Mouse (Mus musculus): Measurements from ENCODE around the gene Arid5b. TPM values are rescaled to one million over a fixed set of nuclear protein-coding genes. Genes with fewer than 3 reads are reported as not detected.

The Arid5b gene
- total RNA-seq, 1 experiment from 2014 or later = 34.3 TPM

DNA sequence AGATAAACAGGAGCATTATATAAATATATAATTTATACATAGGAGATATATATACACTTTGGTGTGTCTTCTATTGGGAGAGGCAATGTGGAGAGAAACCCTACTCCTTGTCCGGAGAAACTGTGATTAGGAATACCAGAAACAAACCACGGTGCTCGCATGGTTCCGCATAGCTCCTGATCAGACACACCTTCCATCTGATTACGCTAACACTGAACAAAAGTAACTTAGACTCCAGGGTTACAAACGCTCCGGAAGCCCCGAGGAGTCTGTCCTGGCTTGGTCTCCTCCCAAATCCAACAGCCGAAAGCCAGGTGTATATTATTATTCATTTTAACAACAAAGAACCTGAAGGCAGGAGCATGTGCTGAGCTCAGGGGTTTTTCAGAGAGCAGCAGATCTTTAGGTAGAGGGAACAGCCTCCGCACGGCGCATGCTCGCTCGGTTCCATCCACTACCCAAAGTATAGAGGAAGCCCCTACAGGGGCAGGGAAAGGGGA, 41.5 kb downstream of the Arid5b start:
- no peak for DNase-seq

DNA sequence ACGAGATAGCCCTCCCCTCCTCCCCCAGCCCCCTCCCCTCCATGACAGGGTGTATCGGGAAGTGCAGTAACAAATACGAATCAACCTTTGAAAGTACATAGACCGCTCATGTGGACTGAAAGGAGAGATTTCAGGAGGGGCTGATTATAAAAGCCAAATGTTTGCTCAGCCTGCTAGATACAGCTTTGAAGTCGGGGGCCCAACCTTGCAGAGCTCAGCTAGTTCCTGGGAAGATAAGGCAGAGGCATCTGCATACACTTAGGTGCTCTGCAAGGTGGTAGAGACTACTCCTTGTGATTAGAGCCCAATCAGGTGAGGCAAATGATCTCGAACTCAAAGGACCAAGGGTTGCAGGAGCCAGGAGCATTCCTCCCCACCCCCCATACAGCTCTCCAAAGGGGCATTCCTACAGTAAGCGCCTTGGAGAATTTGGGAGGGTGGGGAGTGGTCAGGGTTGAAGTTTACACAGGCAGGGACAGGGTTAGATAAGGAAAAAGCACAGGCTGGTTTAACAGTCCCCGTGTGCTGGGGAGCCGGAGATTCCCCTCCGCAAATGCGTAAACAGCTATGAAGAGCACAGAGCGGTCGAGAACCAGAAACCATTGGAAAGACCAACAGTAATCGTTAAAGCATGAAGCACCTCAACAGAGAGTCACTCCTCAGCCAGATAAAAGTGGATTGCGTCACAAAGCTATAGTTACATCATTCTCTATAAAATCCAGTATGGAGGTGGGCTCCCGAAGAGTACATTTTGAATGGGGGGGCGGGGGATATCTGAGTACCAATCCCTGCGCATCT, 47.0 kb downstream of the Arid5b start:
- DNase-seq = no peak

DNA sequence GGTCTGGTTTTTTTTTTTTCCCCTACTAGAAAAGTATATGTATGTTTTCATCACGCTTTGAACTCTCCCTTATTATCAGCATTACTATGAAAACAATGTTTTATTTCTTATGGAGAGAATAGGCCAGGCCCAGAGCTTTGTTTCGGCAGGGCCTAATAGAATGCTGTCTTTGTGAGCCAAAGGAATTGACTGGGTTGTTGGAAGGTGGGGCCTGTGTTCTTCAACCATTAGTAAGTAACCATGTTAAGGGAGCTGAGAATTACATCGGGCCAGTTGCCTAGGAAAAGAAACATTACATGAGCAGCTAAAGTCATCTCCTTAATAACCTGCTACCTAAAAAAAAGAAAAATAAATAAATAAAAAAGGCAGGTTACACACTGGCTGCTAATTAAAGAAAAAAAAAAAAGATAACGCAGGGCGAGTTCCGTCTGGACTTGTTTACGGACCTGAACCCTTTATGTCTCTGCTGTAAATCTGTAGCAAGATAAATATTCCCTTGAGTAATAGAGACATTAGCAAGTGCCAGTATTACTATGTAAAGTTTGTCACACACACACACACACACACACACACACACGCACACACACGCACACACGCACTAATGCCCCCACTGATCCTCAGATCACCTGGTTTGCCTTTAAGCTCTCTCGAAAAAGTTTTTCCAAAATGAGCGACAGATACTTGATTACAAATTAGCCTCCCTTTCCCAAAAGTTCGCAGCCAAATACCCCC, 47.7 kb downstream of the Arid5b start:
- DNase-seq = no peak

DNA sequence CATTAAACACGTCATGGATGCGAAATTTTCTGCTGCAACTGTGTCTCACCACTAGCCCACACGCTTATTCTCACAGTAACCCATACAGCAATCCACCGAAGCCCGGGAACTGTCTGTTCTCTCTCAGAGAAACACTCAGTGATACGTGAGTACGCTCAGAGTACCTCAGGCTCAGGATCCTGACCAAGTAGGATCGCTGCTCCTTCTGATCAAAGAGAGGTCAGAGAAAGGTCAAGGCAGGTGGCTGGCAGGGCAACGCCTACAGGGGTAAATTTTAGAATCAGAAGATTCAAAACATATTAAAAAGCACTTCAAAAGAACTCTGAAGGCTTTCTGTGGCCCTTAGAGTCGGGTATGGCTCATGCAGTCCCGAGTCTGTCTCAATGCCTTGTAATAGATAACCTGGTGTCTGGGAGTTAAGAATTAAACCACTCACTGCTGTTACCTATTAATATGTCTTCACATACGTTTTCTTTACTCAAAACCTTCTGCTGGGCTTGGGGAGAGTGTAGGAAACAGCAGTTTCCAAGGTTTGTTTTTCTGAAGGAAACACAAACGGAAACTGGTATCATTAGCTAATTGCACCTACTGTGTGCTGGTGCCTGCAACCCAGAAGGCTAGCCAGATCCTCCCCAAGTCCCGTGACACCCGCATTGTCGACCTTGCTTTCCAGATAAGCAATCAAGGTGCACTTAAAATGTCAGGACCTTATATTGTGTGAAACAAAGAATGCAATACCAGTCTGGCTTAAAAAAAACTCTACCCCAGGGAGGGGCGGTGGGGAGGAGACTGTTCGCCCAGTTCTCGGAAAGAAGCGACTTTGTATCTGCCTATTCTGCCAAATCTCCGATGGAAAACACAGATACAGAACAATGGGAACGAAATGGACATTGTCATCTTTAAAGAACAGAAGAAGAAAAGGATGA, 48.6 kb downstream of the Arid5b start:
- peak; percentile 20 for DNase-seq

- no peak for DNase-seq
Measured at GRCm38 (mm10) chr10:68222676-68223075, 55.9 kb downstream of the Arid5b start.

GRCm38 (mm10) chr10:68222012-68222411, 56.5 kb downstream of the Arid5b start:
- DNase-seq = no peak

DNA sequence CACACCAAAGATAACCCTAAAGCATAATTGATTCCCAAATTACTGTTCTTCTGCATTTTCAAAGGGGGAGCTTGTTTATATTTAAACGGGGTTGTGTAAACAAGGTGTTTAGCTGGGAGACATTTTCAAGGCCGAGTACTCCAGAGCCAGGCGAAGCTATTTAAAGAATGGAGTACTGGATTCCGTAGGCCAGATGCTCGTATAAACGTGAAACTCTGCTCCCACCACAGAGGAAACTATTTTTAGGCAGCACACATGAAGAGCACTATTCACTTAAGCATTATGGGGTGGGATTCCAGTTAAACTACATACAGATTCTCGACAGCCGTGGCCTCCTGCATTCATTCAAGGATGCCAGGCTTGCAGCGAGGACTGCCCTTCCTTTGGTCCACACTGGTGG, 59.2 kb downstream of the Arid5b start:
- no peak for DNase-seq

DNA sequence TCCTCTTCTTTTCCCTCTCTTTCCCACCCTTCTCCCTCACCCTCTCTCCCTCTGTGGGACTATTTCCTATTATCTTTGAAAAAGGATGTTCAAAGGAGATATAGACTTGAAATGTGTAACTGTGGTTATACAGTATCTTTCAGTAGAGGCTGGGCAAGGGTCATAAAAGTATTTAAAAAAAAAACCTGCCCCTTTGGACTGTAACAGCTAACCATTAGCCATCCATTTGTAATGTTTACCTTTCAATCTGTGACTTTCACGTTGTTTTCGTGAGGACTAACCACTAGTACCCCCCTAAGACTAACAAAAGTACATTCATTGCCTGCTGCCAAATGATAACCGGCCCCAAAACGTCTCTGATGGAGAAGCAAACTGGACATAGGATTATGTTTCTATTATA, 59.9 kb downstream of the Arid5b start:
- no peak for DNase-seq

GRCm38 (mm10) chr10:68214809-68215468, 63.6 kb downstream of the Arid5b start:
- DNase-seq = peak; percentile 22

DNA sequence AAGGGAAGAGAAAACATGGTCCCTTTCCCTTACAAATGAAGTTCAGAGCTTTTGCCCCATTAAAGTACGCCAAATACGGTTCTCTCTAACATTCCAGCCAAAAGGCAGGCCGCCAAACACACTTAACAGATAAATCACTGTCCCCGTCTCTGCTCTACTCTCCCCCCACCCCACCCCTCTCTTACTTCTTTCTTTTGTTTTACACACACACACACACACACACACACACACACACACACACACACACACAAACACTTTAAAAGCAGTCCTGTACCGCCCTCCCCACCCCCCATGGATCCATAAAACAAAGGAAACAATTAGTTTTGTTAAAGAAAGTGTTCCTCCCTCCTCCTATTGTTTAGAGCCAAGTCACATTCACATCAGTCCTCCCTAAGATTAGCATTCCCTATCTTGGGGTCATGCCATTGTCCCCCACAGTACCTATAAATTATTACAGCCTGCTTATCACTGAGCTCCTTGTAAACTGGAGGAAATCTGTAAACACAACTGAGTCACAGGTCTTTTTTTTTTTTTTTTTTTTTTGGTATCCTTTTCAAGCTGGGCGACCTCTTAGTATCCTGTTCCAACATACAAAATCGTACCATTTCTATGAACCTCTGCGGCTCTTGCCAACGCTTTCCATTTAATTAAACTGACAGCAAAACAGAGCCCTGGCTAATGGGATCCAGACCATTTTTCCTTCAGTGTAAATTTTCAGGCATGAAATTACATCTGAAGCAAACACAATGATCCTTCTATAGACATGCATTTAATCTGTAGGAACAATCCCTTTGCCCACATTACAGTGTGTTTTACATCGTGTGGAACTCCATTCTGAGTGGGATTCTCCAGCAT, 66.3 kb downstream of the Arid5b start:
- DNase-seq = peak; percentile 71

GRCm38 (mm10) chr10:68211514-68211913, 67.0 kb downstream of the Arid5b start:
- DNase-seq = no peak

DNA sequence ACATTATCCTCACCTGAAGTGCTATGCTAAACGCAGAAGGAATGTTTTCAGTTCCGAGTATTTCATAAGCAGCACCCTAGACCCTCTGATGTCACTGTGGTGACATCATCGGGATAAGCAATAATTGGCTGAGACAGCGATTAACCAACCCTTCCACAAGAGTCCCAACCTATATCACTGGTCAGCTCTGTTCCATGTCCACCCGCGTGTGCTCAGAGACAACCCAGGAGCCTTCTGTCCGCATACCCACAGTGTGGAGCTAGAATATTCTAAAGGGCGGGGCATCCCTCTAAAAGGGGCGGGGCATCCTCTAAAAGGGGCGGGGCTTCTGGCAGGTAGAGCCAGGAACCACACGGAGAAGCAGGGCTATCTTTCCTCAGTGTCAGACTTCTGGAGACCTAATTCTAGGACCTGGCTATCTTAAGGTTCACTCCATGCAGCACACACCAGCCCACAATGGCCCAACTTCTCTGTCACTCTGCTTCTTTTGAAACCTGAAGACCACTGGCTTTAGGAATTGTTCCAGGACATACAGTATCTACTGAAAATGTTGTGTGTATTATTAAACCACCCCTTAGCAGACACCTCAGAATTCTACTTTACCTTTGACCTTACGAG, 68.4 kb downstream of the Arid5b start:
- DNase-seq = no peak

GRCm38 (mm10) chr10:68208670-68209065, 69.9 kb downstream of the Arid5b start:
- DNase-seq = no peak

- DNase-seq = peak; percentile 35
Measured at GRCm38 (mm10) chr10:68207803-68208669, 70.5 kb downstream of the Arid5b start.

GRCm38 (mm10) chr10:68204391-68204790, 74.1 kb downstream of the Arid5b start:
- no peak for DNase-seq

DNA sequence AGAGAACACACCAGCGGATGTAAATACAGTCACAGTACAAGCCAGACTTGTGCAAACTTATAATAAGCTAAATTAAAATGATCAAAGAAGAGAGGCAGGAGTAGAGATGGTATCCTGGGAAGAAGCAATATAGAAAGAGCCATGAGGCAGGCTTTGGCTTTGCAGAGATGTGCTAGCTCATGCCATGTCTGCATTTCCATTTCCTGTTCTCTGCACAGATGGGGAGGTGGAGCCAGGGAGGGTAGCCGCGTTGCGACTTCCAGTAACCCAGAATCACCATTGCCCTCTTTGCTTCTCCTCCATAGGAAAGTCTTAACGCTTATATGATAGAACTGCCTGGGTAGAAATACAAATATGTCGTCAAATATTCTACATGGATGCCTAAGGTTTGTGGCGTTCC, 74.7 kb downstream of the Arid5b start:
- no peak for DNase-seq

GRCm38 (mm10) chr10:68203322-68203721, 75.2 kb downstream of the Arid5b start:
- no peak for DNase-seq

DNA sequence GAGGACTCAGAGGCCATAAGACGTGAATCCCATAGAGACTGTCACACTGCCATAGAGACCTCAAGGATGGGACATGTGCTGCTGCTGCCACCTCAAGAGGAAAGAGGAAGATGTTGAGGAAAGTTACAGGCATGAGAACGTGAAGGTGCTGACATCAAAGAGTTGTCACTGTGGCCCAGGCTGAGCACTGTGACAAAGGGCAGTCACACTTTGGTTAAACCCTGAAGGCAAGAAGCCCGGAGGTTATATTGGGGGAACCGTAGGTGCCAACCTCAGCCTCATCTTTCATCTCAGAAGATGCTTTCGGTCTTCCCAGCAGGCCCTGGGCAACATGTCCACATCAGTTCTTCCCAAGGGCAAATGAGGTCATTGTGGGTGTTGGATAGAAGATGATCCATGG, 79.1 kb downstream of the Arid5b start:
- no peak for DNase-seq

DNA sequence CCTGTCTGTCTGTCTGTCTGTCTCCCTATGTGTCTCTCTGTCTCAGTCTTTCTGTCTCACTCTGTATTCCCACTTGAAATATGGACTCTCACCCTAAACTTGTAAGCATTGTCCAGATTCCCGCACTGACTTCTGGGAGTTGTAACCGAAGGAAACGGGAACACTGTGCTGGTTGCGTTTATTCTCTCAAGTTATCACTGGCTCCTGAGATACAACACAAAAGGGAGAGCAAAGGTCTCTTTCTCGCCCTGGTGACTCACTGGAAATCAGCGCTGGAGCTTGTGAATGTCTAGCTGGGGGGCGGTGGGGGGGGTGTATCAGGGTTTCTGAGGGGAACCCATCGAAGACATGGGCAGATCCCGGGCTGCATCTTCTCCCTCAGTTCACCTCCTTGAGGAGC, 82.2 kb downstream of the Arid5b start:
- DNase-seq = no peak

Measured in adrenal gland, postnatal 14 days (tissue).